Mouse (Mus musculus) thymus, adult 18-20 months (tissue): ENCODE results near the gene Gnaq.

ENCODE experiments used
- DNase-seq, 2 experiments: peaks; one replicate each; pipeline ENCODE4 v3.0.0; 2022; ENCODE audit warnings: mixed read lengths in 2 of 2

The Gnaq gene

GRCm38 (mm10) chr19:16204776-16205680, 72.4 kb downstream of the Gnaq start:
- DNase-seq: no peak

GRCm38 (mm10) chr19:16209616-16210015, 77.0 kb downstream of the Gnaq start:
- no peak for DNase-seq

- no peak for DNase-seq
Measured at GRCm38 (mm10) chr19:16214946-16215345, 82.3 kb downstream of the Gnaq start.

- DNase-seq: no peak
Measured at GRCm38 (mm10) chr19:16215430-16216016, 82.9 kb downstream of the Gnaq start.

- DNase-seq: no peak
Measured at GRCm38 (mm10) chr19:16219978-16220377, 87.3 kb downstream of the Gnaq start.

GRCm38 (mm10) chr19:16222526-16222925, 89.9 kb downstream of the Gnaq start:
- no peak for DNase-seq

GRCm38 (mm10) chr19:16223126-16223525, 90.5 kb downstream of the Gnaq start:
- DNase-seq: no peak

- no peak for DNase-seq
Measured at GRCm38 (mm10) chr19:16224831-16225230, 92.2 kb downstream of the Gnaq start.

- no peak for DNase-seq
Measured at GRCm38 (mm10) chr19:16231584-16231983, 99.0 kb downstream of the Gnaq start.

GRCm38 (mm10) chr19:16235594-16235993, 103.0 kb downstream of the Gnaq start:
- DNase-seq: no peak

- DNase-seq: no peak
Measured at GRCm38 (mm10) chr19:16237034-16237433, 104.4 kb downstream of the Gnaq start.

GRCm38 (mm10) chr19:16238072-16238471, 105.4 kb downstream of the Gnaq start:
- no peak for DNase-seq

- DNase-seq: no peak
Measured at GRCm38 (mm10) chr19:16238512-16238911, 105.9 kb downstream of the Gnaq start.

GRCm38 (mm10) chr19:16242708-16243107, 110.1 kb downstream of the Gnaq start:
- DNase-seq: no peak

- DNase-seq: no peak
Measured at GRCm38 (mm10) chr19:16249025-16249424, 116.4 kb downstream of the Gnaq start.

- DNase-seq: no peak
Measured at GRCm38 (mm10) chr19:16250921-16251320, 118.3 kb downstream of the Gnaq start.

- no peak for DNase-seq
Measured at GRCm38 (mm10) chr19:16251819-16252218, 119.2 kb downstream of the Gnaq start.

GRCm38 (mm10) chr19:16252696-16253095, 120.1 kb downstream of the Gnaq start:
- DNase-seq: no peak

GRCm38 (mm10) chr19:16254881-16255280, 122.2 kb downstream of the Gnaq start:
- no peak for DNase-seq

- DNase-seq: no peak
Measured at GRCm38 (mm10) chr19:16255294-16255693, 122.7 kb downstream of the Gnaq start.

- no peak for DNase-seq
Measured at GRCm38 (mm10) chr19:16258766-16259355, 126.2 kb downstream of the Gnaq start.

- DNase-seq: no peak
Measured at GRCm38 (mm10) chr19:16259786-16260434, 127.3 kb downstream of the Gnaq start.

- no peak for DNase-seq
Measured at GRCm38 (mm10) chr19:16260435-16260832, 127.8 kb downstream of the Gnaq start.
